Mouse (Mus musculus): ENCODE data around the gene Spz1. TPM values are rescaled to one million over a fixed set of nuclear protein-coding genes. Genes with fewer than 3 reads are reported as not detected.

The Spz1 gene
- total and polyA plus RNA-seq, 2 experiments from 2014 or later = not detected

GRCm38 (mm10) chr13:92556458-92557126 is 19.4 kb downstream of the Spz1 start:
- H3K4me1 ChIP-seq (ENCODE audit: insufficient read depth, low read length) = no peaks in the 10 kb centered on the region
- 40% methylated on average over 8 of the region's 8 CpGs for WGBS
- no peak overlapping the region for H3K4me2 ChIP-seq (ENCODE audit: low read depth, low read length)
- no peak for TF ChIP-seq CTCF (IDR thresholded peaks at IDR 0.05; ENCODE audit: low read depth)
- no peak overlapping the region for H3K27ac ChIP-seq
- H3K4me3 ChIP-seq (ENCODE audit: low read length) = no peak overlapping the region
- DNase-seq (ENCODE audit: low spot score) = peak; percentile 12
- H3K27me3 ChIP-seq (ENCODE audit: insufficient read depth, low read length) = no peaks in the 10 kb centered on the region
- no peak overlapping the region for H3K9ac ChIP-seq (replicated peaks; ENCODE audit: low read length)
- no peaks in the 10 kb centered on the region for H3K36me3 ChIP-seq (ENCODE audit: insufficient read depth, low read length)
- H3K9me3 ChIP-seq (ENCODE audit: low read length) = no peaks in the 10 kb centered on the region
- no peak for ATAC-seq

GRCm38 (mm10) chr13:92547093-92547492 is 28.9 kb downstream of the Spz1 start:
- H3K4me2 ChIP-seq (ENCODE audit: low read depth, low read length) = no peak overlapping the region
- DNase-seq (ENCODE audit: low spot score) (no peak), ATAC-seq (no peak)
- no peaks in the 10 kb centered on the region for H3K4me1 ChIP-seq (ENCODE audit: insufficient read depth, low read length)
- H3K27me3 ChIP-seq (ENCODE audit: insufficient read depth, low read length) = no peaks in the 10 kb centered on the region
- no peak for TF ChIP-seq CTCF (IDR thresholded peaks at IDR 0.05; ENCODE audit: low read depth)
- no peak overlapping the region for H3K9ac ChIP-seq (replicated peaks; ENCODE audit: low read length)
- H3K4me3 ChIP-seq (ENCODE audit: low read length) = no peak overlapping the region
- no peak overlapping the region for H3K27ac ChIP-seq
- H3K36me3 ChIP-seq (ENCODE audit: insufficient read depth, low read length) = no peaks in the 10 kb centered on the region
- WGBS = 78% methylated on average over 4 of the region's 4 CpGs
- H3K9me3 ChIP-seq (ENCODE audit: low read length) = peaks cover 8% of the 10 kb centered on the region; the same call in 1 of the 2 replicates

DNA sequence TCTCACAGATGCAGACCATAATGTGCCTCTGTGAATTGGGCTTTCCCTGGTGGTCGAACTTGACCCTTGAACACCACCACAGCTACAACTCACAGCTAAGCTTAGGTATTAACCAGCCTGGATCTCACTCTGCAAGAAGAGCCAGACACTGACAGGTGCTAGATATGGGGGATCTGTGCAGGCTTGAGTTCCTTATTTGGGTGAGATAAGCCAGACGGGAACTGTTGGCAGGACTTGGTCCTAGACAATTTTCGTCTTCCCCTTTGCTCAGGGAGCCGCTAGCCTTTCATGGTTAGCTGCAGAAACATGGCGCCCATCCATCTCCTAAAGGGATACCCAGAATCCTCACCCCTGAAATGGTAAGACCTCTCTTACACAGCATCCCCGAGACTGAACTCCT is 35.0 kb downstream of the Spz1 start:
- 89% methylated on average over 6 of the region's 6 CpGs for WGBS
- H3K9me3 ChIP-seq (ENCODE audit: low read length) = no peaks in the 10 kb centered on the region
- no peak overlapping the region for H3K4me2 ChIP-seq (ENCODE audit: low read depth, low read length)
- no peaks in the 10 kb centered on the region for H3K36me3 ChIP-seq (ENCODE audit: insufficient read depth, low read length)
- no peak overlapping the region for H3K27ac ChIP-seq
- no peak overlapping the region for H3K9ac ChIP-seq (replicated peaks; ENCODE audit: low read length)
- H3K4me3 ChIP-seq (ENCODE audit: low read length) = no peak overlapping the region
- no peaks in the 10 kb centered on the region for H3K4me1 ChIP-seq (ENCODE audit: insufficient read depth, low read length)
- H3K27me3 ChIP-seq (ENCODE audit: insufficient read depth, low read length) = no peaks in the 10 kb centered on the region
- DNase-seq (ENCODE audit: low spot score) (no peak), ATAC-seq (no peak)
- TF ChIP-seq CTCF (IDR thresholded peaks at IDR 0.05; ENCODE audit: low read depth) = no peak

- H3K9me3 ChIP-seq (ENCODE audit: low read length) = no peaks in the 10 kb centered on the region
- no peak overlapping the region for H3K4me3 ChIP-seq (ENCODE audit: low read length)
- H3K27ac ChIP-seq = no peak overlapping the region
- no peaks in the 10 kb centered on the region for H3K27me3 ChIP-seq (ENCODE audit: insufficient read depth, low read length)
- H3K36me3 ChIP-seq (ENCODE audit: insufficient read depth, low read length) = no peaks in the 10 kb centered on the region
- no peak overlapping the region for H3K4me2 ChIP-seq (ENCODE audit: low read depth, low read length)
- no peak overlapping the region for H3K9ac ChIP-seq (replicated peaks; ENCODE audit: low read length)
- no peak for DNase-seq (ENCODE audit: low spot score)
- TF ChIP-seq CTCF (IDR thresholded peaks at IDR 0.05; ENCODE audit: low read depth) = no peak
- 43% methylated on average over 4 of the region's 4 CpGs for WGBS
- 0 out of 2 replicates have a peak, but pooled peaks have one; percentile 47 for ATAC-seq
- H3K4me1 ChIP-seq (ENCODE audit: insufficient read depth, low read length) = no peaks in the 10 kb centered on the region
These were observed 36.8 kb downstream of the Spz1 start for GRCm38 (mm10) chr13:92539126-92539525.

- H3K9ac ChIP-seq (replicated peaks; ENCODE audit: low read length) = no peak overlapping the region
These were observed 42.2 kb downstream of the Spz1 start for GRCm38 (mm10) chr13:92533801-92534200.

GRCm38 (mm10) chr13:92532216-92532615 is 43.8 kb downstream of the Spz1 start:
- ATAC-seq = no peak
- 0 out of 2 replicates have a peak, but pooled peaks cover 4% of the 10 kb centered on the region for H3K4me1 ChIP-seq (ENCODE audit: insufficient read depth, low read length)
- H3K9me3 ChIP-seq (ENCODE audit: low read length) = no peaks in the 10 kb centered on the region
- H3K27me3 ChIP-seq (ENCODE audit: insufficient read depth, low read length) = no peaks in the 10 kb centered on the region
- no peak for TF ChIP-seq CTCF (IDR thresholded peaks at IDR 0.05; ENCODE audit: low read depth)
- no peak overlapping the region for H3K9ac ChIP-seq (replicated peaks; ENCODE audit: low read length)
- no peak for DNase-seq (ENCODE audit: low spot score)
- H3K4me3 ChIP-seq (ENCODE audit: low read length) = no peak overlapping the region
- no peak overlapping the region for H3K27ac ChIP-seq
- H3K4me2 ChIP-seq (ENCODE audit: low read depth, low read length) = no peak overlapping the region
- no peaks in the 10 kb centered on the region for H3K36me3 ChIP-seq (ENCODE audit: insufficient read depth, low read length)
- 83% methylated on average over 2 of the region's 2 CpGs for WGBS

More at GRCm38 (mm10) chr13:92533801-92534200, 42.2 kb downstream of the Spz1 start:
- DNase-seq (ENCODE audit: low spot score) (no peak), ATAC-seq (no peak)
- no peak overlapping the region for H3K4me3 ChIP-seq (ENCODE audit: low read length)
- WGBS = 55% methylated on average over 2 of the region's 2 CpGs
- TF ChIP-seq CTCF (IDR thresholded peaks at IDR 0.05; ENCODE audit: low read depth) = no peak
- H3K4me2 ChIP-seq (ENCODE audit: low read depth, low read length) = no peak overlapping the region
- H3K36me3 ChIP-seq (ENCODE audit: insufficient read depth, low read length) = no peaks in the 10 kb centered on the region
- no peak overlapping the region for H3K27ac ChIP-seq
- H3K27me3 ChIP-seq (ENCODE audit: insufficient read depth, low read length) = no peaks in the 10 kb centered on the region
- 0 out of 2 replicates have a peak, but pooled peaks cover 1% of the 10 kb centered on the region for H3K4me1 ChIP-seq (ENCODE audit: insufficient read depth, low read length)
- no peaks in the 10 kb centered on the region for H3K9me3 ChIP-seq (ENCODE audit: low read length)

- ATAC-seq (no peak), DNase-seq (ENCODE audit: low spot score) (no peak)
- TF ChIP-seq CTCF (IDR thresholded peaks at IDR 0.05; ENCODE audit: low read depth) = no peak
- Histone ChIP-seq H3K36me3 (ENCODE audit: insufficient read depth, low read length) (no peaks in the 10 kb centered on the region), H3K4me3 (ENCODE audit: low read length) (peak overlapping the region; percentile 84), H3K27me3 (ENCODE audit: insufficient read depth, low read length) (no peaks in the 10 kb centered on the region), H3K4me2 (ENCODE audit: low read depth, low read length) (peak overlapping the region; percentile 75), H3K9ac (replicated peaks; ENCODE audit: low read length) (peak overlapping the region; percentile 94), H3K27ac (peak overlapping the region; percentile 96), H3K9me3 (ENCODE audit: low read length) (no peaks in the 10 kb centered on the region), H3K4me1 (ENCODE audit: insufficient read depth, low read length) (0 out of 2 replicates have a peak, but pooled peaks cover 4% of the 10 kb centered on the region)
- WGBS = 3% methylated on average over 15 of the region's 15 CpGs
These were observed 44.7 kb downstream of the Spz1 start for GRCm38 (mm10) chr13:92531237-92531636.
